Mouse (Mus musculus) liver, postnatal 0 days (tissue): ENCODE results near the gene Trpc7. TPM values are rescaled to one million over a fixed set of nuclear protein-coding genes. Genes with fewer than 3 reads are reported as not detected.
A peak's percentile ranks its signal among the peaks of the same experiment; 100 is the strongest.

Source experiments
- ATAC-seq: fragments of 200-750 bp; cut with Nextera tagmentation; 2 replicates; pipeline ENCODE4 v1.8.0; 2017; ENCODE audit warnings: mild to moderate bottlenecking, moderate library complexity
- DNase-seq: peaks from one replicate; pipeline ENCODE4 v3.0.0-alpha.2; 2016
- H3K27ac ChIP-seq: fragments of 300-500 bp; sonication (generic); 2 replicates; pipeline ENCODE4 v1.5.1; 2014; ENCODE audit warnings: antibody characterized with exemption, moderate library complexity, mild to moderate bottlenecking, low read depth
- H3K27me3 ChIP-seq: fragments of 300-500 bp; sonication (generic); 2 replicates; pipeline ENCODE4 v1.6.1; 2014; ENCODE audit warnings: low read length, control low read depth, mixed read lengths; ENCODE audit not compliant: insufficient read depth
- H3K36me3 ChIP-seq: fragments of 300-500 bp; sonication (generic); replicated peaks from 2 replicates; pipeline ENCODE4 v1.6.1; 2014; ENCODE audit warnings: mild to moderate bottlenecking, control low read depth, low read length, moderate library complexity, mixed read lengths; ENCODE audit not compliant: insufficient read depth
- H3K4me1 ChIP-seq: fragments of 300-500 bp; sonication (generic); 2 replicates; pipeline ENCODE4 v1.6.1; 2014; ENCODE audit warnings: antibody characterized with exemption, mild to moderate bottlenecking, control low read depth; ENCODE audit not compliant: insufficient read depth
- H3K4me2 ChIP-seq: fragments of 300-500 bp; sonication (generic); 2 replicates; pipeline ENCODE4 v1.6.1; 2014; ENCODE audit warnings: low read depth, mild to moderate bottlenecking, low read length, moderate library complexity, mixed read lengths
- H3K4me3 ChIP-seq: fragments of 300-500 bp; sonication (generic); 2 replicates; pipeline ENCODE4 v1.5.1; 2014; ENCODE audit warnings: low read depth, low read length
- H3K9ac ChIP-seq: fragments of 300-500 bp; sonication (generic); replicated peaks from 2 replicates; pipeline ENCODE4 v1.6.1; 2014; ENCODE audit warnings: mild to moderate bottlenecking, moderate library complexity
- H3K9me3 ChIP-seq: fragments of 300-500 bp; sonication (generic); 2 replicates; pipeline ENCODE4 v1.6.1; 2016; ENCODE audit warnings: mild to moderate bottlenecking, control low read depth, low read length, mixed read lengths
- CTCF ChIP-seq: sonication (generic); IDR thresholded peaks from 2 replicates; pipeline ENCODE4 v1.5.1; 2016; ENCODE audit warnings: antibody characterized with exemption, low read depth
- EP300 ChIP-seq: IDR thresholded peaks from 2 replicates; pipeline ENCODE4 v1.6.1; 2016; ENCODE audit warnings: antibody characterized with exemption, low read depth, mild to moderate bottlenecking
- WGBS: fragments of 180-500 bp; shearing (Covaris S2); extraction: QIAGEN DNeasy Blood & Tissue Kit; methylation state at CpG from one replicate; pipeline ENCODE4 v1.1.7; 2014; ENCODE audit not compliant: insufficient replicate concordance; 5-methylcytosine and 5-hydroxymethylcytosine counted together
- polyA plus RNA-seq: library from polyadenylated mRNA; unstranded; fragments of >200 nt; fragmentation: Nextera tagmentation; extraction: Ambion mirVana; gene quantifications from 2 replicates; pipeline ENCODE4 v1.2.1, GENCODE M21; 2015

The Trpc7 gene
- polyA plus RNA-seq, 1 experiment from 2014 or later = not detected

GRCm38 (mm10) chr13:56755871-56756270 is 139.9 kb downstream of the Trpc7 start:
- DNase-seq (peak; percentile 79), ATAC-seq (peak; percentile 91)
- Histone ChIP-seq H3K4me2 (no peak overlapping the region), H3K9ac (no peak overlapping the region), H3K36me3 (no peaks in the 10 kb centered on the region), H3K4me1 (peaks cover 15% of the 10 kb centered on the region), H3K27ac (peak overlapping the region; percentile 60), H3K9me3 (no peaks in the 10 kb centered on the region), H3K4me3 (no peak overlapping the region), H3K27me3 (peaks cover 38% of the 10 kb centered on the region)
- WGBS = 45% methylated on average over 6 of the region's 6 CpGs
- TF ChIP-seq EP300 (no peak), CTCF (peak; percentile 67)

DNA sequence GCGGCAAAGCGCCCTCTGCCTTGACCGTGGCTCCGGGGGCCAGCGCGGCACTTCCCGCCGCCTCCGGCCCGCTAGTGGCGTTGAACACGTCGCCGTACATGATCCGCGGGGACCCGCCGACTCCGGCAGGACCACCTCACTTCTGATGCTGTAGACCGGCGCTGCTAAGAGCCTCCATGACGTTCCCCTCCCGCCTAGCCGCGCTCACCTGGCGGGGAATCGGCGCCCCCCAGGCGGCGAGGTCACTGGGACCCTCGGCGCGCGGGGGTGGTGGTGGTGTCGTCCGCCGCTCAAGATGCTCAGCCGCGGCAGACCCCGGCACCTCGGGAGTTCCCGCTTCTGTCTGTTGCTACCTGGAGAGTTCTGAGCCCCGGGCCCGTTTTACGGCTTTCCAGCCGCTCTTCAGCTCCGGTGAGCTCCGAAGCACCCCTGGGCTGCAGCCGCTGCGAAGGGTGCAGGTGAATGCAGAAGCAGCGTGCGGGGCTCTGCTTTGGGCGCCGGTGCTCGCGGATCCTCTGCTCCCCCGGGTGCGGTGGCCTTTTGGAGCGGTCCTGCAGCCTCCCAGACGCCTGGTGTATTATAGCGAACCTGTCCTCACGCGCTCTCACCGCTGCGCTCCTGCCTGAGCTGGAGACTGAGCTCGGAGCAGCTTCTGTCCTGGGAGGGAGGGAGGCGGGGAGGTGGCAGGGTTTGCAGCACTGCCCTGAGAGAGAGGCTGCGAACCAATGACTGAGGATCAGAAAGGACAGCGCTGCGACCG is 142.4 kb downstream of the Trpc7 start, which contains the start of gene Gm45623:
Gm45623 (minus strand) TSS at position 636 of the 760 bp plus-strand sequence.
- Histone ChIP-seq H3K4me3 (peak within 1 kb of the TSS; percentile 39), H3K9me3 (no peaks in the 10 kb centered on the region), H3K27me3 (peaks cover 44% of the 10 kb centered on the region), H3K36me3 (no peaks in the 10 kb centered on the region), H3K4me1 (peaks cover 15% of the 10 kb centered on the region), H3K9ac (no peak within 1 kb of the TSS; the same call in 1 of the 2 replicates), H3K27ac (no peak within 1 kb of the TSS), H3K4me2 (peak within 1 kb of the TSS; percentile 64)
- ATAC-seq (no peak), DNase-seq (no peak)
- WGBS = 4% methylated on average over 52 of the region's 71 CpGs
- TF ChIP-seq EP300 = no peak
- TF ChIP-seq CTCF = no peak

DNA sequence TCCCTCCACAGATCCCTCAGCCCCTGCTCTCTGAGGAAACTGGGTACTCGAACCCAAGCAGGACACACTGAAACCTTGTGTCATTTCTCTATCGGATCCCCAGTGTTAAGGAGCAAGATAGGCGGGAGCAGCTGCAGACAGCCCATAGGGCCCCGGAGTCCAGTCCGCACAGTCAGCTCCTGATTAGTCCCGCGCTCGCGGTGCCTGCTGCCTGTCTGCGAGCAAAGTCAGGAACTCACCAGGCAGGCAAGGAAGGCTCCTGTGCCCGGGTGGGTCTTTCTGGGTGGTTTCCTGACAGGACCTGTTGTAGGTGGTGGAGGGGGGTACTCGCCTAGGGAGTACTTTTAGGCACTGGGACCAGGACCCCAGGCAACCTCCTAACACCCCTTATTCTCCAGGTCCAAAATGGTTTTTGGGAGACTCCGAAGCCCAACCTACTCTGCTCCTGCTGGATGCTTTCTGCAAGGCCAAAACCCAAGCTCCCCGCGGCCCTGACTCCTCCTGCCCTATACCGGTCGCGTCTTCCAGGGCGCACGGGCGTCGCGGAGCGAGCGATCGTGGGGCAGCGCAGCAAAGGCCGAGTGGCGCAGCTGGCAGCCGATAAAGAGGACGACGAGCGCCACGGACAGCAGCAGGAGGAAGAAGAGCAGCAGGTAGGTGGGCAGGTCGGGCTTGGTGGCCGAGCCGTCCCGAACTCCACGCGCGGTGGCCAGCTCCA is 143.2 kb downstream of the Trpc7 start:
- H3K9me3 ChIP-seq = no peaks in the 10 kb centered on the region
- H3K4me3 ChIP-seq = peak overlapping the region; percentile 39
- WGBS = 2% methylated on average over 41 of the region's 41 CpGs
- DNase-seq (no peak), ATAC-seq (no peak)
- peaks cover 44% of the 10 kb centered on the region for H3K27me3 ChIP-seq
- TF ChIP-seq EP300 (no peak), CTCF (no peak)
- no peak overlapping the region for H3K27ac ChIP-seq
- H3K4me1 ChIP-seq = peaks cover 19% of the 10 kb centered on the region
- peak overlapping the region; percentile 64 for H3K4me2 ChIP-seq
- H3K36me3 ChIP-seq = no peaks in the 10 kb centered on the region
- no peak overlapping the region; the same call in 1 of the 2 replicates for H3K9ac ChIP-seq

DNA sequence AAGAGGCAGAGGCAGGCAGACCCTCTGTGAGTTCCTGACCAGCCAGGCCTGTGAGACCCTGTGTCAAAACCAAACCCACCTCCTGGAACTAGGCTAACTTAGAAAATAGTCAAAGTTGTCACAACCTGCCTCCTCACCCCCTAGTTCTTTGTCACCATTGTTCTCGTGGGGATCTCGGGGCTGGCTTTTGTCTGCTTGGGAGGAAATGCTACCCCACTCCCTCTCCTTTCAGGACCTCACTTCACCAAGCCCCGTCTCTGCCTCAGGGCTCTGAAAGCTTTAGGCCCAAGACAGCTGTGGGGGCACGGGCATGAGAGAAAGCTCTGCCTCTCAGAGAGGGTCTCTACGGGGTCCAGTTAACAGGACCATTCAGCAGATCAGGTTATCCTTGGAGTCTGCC is 144.0 kb downstream of the Trpc7 start:
- Histone ChIP-seq H3K27ac (no peak overlapping the region), H3K9ac (no peak overlapping the region), H3K9me3 (no peaks in the 10 kb centered on the region), H3K27me3 (peaks cover 44% of the 10 kb centered on the region), H3K4me1 (peaks cover 19% of the 10 kb centered on the region), H3K4me3 (no peak overlapping the region), H3K4me2 (no peak overlapping the region), H3K36me3 (no peaks in the 10 kb centered on the region)
- ATAC-seq (no peak), DNase-seq (no peak)
- 37% methylated on average over 5 of the region's 5 CpGs for WGBS
- TF ChIP-seq EP300 (no peak), CTCF (no peak)

DNA sequence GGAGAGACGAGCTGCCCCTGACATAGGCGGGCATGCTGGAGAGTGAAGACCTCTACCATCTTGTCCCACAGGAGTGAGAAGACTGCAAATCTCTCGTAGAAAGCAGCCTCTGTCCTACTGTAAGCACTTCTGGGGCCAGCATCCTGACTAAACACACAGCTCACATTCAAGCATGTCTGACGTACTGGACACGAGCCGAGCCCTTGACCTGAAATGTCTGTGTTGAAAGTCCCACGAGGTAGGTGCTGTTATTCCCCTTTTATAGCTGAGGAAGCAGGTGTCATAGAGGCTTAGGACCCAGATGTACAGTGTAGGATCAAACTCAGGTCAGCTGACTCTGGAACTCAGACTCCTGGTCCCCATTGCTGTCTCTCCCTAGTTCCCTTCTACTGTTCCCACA is 146.4 kb downstream of the Trpc7 start:
- peaks cover 42% of the 10 kb centered on the region for H3K27me3 ChIP-seq
- H3K36me3 ChIP-seq = no peaks in the 10 kb centered on the region
- DNase-seq (no peak), ATAC-seq (no peak)
- no peaks in the 10 kb centered on the region for H3K9me3 ChIP-seq
- no peak for TF ChIP-seq EP300
- no peak for TF ChIP-seq CTCF
- H3K4me3 ChIP-seq = no peak overlapping the region
- peaks cover 12% of the 10 kb centered on the region for H3K4me1 ChIP-seq
- H3K9ac ChIP-seq = no peak overlapping the region
- 76% methylated on average over 7 of the region's 7 CpGs for WGBS
- no peak overlapping the region for H3K27ac ChIP-seq
- no peak overlapping the region for H3K4me2 ChIP-seq

DNA sequence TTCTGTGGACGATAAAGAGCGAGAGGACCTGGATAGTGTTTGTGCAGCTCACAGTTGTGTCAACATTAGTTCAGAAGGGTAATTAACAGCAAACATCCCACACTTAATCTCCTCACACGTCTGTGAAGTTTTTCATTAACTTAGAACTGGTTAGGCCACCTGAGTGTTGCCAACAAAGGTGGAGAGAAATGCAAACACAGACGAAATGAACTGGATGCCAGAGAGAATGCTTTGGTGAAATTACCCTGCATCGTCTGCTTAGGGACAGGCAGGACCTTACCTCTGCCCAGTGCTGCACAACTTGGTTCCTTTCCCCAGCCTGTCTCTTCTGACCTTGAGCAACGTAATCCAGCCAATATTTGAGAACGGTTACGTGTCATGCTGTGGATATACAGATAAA is 148.2 kb downstream of the Trpc7 start:
- Histone ChIP-seq H3K4me3 (no peak overlapping the region), H3K4me1 (0 out of 2 replicates have a peak, but pooled peaks cover 3% of the 10 kb centered on the region), H3K36me3 (no peaks in the 10 kb centered on the region), H3K9me3 (no peaks in the 10 kb centered on the region), H3K4me2 (no peak overlapping the region), H3K9ac (no peak overlapping the region), H3K27ac (peak overlapping the region; percentile 11; the same call in 1 of the 2 replicates), H3K27me3 (peaks cover 25% of the 10 kb centered on the region)
- no peak for TF ChIP-seq EP300
- WGBS = 41% methylated on average over 8 of the region's 8 CpGs
- ATAC-seq = no peak
- DNase-seq = no peak
